Mouse (Mus musculus) adrenal gland, adult 8-10 months (tissue): ENCODE data around the gene Ubap2l. TPM values are rescaled to one million over a fixed set of nuclear protein-coding genes. Genes with fewer than 3 reads are reported as not detected.
A peak's percentile ranks its signal among the peaks of the same experiment; 100 is the strongest.

Experiments used
- DNase-seq: peaks from one replicate; pipeline ENCODE4 v3.0.0; 2022
- total RNA-seq, 4 experiments: library from RNA; stranded (reverse); gene quantifications; 2 replicates each; pipeline ENCODE4 v1.2.4; 2022

The Ubap2l gene
- total RNA-seq, 4 experiments from 2014 or later = 135 to 210 (median 161) TPM

DNA sequence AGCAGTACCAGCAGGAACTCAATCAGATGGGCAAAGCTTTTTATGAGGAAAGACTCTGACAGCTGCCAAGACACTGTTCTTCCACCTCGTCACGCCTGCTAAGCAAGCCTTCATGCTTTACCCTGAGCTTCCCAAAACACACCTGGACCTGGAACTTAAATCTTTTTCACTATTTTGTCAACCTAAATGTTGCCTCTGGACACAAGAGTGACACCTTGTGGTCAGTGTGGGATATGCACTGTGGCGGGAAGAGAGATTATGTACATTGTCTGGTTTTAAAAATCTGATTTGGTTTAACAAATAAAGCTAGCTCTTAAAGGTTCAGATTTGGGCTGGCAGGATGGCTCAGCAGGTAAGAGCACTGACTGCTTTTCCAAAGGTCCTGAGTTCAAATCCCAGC is 13.1 kb upstream of the Ubap2l start:
- no peak for DNase-seq

GRCm38 (mm10) chr3:90064383-90064782 is 12.0 kb upstream of the Ubap2l start:
- no peak for DNase-seq

GRCm38 (mm10) chr3:90062539-90062938 is 10.1 kb upstream of the Ubap2l start:
- no peak for DNase-seq

DNA sequence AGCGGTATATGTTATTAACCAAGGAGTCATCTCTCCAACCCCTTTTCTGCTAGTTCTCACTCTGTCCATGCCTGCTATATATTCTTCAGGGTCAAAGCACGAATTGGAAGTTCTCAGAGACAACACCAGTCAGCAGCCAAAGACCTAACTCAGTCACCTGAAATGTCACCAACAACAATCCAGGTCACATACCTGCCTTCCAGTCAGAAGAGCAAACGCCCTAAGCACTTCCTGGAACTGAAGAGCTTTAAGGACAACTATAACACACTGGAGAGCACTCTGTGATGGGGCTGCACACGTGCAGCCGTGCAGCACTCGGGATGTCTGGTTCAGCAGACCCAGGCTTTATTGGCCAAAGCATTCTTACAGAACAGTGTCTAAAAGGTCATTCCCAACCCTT is 9.1 kb upstream of the Ubap2l start:
- DNase-seq = no peak

DNA sequence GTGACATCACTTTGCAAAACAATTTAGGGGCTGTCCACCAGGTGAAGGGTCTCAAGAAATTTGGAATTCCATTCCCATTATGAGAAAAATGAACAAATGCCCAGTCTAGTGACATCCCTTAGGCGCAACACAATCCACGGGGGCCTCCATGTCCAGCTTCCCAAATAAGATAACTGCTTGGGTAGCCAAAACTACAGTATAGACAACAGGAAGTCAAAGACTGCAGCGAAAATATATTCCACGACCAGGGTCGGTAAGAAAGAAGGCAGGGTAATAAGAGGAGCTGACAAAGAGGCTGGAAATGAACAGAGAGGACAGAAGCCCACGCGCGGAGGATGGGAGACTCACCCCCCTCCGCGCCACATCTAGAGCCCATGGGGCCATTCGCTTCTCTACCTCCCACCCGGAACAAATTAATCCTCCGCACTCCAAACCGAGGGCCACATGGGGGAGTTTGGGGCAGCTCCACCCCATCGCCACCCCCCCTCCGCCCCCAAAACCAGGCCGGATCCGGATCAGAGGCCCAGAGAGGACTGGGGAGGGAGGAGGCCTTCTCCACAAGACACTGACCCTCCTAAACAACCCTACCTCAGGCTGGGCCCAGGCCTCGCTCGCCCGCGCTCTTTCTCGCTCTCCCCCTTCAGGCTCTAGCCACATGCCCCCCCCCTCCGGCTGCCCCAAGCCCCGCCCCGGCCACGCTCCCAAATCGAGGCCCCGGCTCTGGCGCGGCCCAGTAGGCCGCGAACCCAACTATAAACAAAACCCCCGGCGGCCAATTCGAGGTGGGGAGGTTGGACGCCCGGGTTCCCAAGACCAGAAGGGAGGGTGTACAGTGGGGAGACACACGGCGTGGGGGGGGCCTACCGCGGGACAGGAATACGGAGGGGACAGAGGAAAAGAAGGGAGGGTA is 732 bp downstream of the Ubap2l start, which contains the start of gene 4933434E20Rik:
Gene 4933434E20Rik, plus strand, starts transcription at position 196 of the 910 bp plus-strand sequence.
- DNase-seq = peak; percentile 32

DNA sequence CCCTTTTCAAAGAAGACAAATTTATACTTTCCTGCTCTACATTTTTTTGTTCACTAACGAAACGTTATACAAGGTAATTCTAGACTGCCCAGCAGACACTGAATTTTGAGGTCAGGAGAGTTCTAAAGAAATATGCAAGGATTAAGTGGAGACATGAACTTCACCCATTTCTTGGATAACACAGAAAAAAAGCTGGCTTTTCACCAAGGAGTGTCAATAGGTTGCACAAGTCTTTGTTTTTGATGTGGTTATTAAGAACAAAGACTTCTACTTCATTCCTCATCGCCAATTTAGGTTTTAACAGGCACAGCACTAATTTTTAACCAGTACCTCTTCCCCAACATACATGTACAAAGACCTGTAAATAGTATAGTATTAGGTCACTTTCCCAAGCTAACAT is 2.7 kb downstream of the Ubap2l start:
- no peak for DNase-seq

DNA sequence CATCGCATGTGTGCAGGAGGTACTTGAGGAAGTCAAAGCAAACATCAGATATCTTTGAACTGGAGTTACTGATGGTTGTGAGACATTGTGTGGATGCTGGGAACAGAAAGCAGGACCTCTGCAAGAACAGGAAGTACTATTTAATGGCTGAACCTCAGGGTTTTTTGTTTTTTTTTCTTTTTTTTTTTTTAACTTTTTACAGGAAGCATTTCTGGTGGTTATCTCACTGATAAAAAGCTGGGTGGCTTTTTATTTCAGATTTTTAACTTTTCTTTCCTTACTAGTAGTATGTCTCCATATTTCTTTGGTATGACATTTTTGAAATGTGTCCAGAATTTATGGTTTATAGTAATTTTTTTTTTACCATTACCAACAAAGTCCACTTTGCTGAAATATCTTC is 16.2 kb downstream of the Ubap2l start:
- DNase-seq = no peak

- DNase-seq = no peak
Observed at GRCm38 (mm10) chr3:90034653-90035052, 17.8 kb downstream of the Ubap2l start.

DNA sequence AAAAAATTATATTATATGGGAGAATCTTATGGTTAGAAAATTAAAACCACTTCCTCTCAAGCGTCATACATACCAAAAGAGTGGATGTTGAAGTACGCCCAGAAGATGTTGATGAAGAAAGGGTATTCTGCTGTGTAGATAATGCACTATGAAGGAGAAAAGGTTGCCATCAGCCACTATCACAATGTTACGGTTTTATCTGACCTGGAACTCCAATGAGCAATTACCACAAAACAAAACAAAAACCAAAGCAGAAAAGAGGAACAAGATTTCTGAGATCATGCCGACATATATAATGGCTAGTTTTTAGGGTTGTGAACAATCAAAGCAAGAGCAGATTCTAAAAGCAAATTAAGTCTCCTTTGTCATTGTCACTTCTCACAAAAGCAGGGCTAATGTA is 35.8 kb downstream of the Ubap2l start:
- no peak for DNase-seq

DNA sequence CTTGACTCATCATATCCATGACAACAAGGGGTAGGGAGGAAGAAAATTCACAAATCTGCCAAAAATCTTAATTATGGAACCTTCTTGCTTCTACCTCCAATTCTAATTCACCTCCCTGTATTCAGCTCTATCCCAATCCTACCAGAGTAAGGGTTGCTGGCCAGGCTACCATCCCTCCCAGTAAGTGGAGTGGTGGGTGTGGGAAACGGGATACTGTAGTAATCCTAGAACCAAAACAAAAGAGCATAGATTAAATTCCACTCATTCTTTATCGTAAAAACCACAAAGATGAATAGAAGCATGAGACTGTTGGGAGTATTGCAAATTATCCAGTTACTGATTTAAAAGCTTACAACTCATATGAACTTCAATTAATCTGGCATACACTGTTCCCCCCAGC is 42.1 kb downstream of the Ubap2l start:
- no peak for DNase-seq

GRCm38 (mm10) chr3:90004091-90004796 is 48.2 kb downstream of the Ubap2l start:
- DNase-seq = no peak

DNA sequence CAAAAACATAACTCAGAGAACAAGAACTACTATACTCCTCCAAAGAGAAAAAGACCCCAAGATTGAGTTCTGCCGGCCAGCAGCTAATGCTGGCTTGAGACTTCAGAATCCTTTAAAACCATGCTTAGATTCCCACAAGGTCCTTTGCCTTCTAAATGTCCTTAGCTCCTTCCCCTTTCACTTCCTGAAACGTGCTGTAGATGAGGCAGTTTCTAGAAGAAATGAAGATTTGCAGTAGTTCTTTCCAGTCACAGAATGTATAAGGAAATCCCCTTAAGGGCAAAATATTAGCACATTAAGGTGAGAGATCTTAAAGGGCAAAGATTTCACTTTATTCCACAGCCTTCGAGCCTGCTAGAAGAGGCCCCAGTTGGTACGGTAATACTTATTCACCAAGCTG is 52.6 kb downstream of the Ubap2l start:
- DNase-seq = no peak

DNA sequence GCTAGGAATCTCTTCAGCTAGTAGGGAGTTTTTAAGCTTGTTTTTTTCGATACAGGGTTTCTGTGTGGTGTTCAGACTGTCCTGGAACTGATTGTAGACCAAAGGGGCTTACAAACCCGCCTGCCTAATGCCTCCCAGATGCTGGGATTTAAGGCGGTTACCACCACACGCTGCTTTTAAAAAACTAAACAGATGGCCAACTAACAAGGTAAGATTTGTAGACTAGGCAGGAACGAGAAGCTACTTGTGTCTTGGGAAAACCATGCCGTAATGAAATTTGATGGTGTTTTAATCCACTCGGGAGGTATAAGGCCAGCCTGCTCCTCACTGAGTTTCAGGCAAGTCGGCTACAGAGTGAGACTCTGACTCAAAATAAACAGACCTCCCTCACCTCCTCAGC is 53.3 kb downstream of the Ubap2l start:
- DNase-seq = no peak

DNA sequence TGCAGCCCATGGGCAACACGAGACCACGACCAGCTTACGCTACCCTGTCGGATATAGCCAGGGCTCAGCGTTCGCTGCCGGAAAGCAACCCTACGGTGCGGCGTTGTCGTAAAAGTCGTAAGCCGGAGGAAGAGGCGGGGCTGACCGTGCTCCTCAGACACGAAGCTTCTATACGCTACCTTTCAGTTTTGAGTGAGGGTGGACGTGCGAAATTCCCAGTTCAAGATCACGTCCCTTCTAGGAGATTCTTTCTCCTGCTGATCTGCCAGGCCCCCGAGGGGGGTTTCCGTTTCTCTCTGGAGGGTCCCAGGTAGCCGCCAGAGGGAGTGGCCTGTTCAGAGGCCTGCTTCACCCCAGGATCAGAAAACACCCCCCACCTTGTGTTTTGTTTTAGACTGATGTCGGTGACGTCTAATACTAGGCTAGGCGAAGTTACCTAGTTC is 53.8 kb downstream of the Ubap2l start, which contains the start of gene Hax1:
Gene Hax1, minus strand, starts transcription at position 169 of the 443 bp plus-strand sequence.
- peak; percentile 88 for DNase-seq

DNA sequence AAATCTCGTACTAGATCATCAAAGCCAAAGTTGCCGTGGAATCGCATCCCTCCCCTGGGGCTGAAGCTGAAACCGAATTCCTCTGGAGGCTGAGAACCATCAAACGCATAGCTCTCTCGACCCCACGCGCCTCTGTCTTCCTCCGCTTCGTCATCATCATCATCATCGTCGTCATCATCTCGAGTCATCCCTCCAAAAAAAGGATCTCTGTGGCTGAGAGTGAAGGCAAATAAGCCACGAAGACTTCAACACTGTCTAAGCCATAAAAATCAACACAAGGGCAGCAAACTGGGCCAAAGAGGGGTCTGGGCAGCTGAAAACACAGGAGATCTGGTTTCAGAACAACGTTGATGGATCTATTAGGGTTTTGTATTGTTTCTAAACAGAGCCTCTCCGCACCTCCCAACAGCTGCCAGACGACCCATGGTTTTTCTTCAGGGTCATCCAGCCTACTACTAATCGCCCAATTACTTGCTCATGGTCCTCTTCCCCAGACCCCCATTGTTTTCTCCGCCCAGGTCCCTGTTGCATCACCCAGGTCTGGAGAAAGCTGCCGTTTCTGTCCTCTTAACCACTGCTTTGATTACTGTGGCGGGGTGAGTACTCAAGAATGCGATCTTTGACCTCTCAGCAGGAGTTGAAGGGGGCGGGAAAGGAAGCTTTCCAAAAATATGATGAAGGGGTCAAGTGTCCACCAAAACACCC is 54.5 kb downstream of the Ubap2l start:
- no peak for DNase-seq

GRCm38 (mm10) chr3:89994807-89995515 is 57.5 kb downstream of the Ubap2l start:
- DNase-seq = no peak

DNA sequence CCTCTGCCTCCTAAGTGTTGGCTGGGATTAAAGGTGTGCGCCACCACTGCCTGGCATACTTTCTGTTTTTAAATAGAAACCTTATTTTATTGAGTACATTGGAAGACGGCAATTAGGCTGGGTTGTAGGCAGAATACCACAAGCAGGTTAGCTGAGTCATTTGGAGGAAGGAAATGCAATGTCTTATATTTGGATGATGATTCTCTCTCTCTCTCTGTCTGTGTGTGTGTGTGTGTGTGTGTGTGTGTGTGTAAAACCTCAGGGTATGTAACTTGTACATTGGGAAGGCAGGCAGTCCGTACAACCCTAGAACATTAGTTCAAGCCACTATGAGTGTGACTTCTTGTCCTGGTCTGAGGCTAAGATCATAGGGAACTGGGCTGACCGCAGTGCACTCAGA is 64.6 kb downstream of the Ubap2l start:
- DNase-seq = no peak

- no peak for DNase-seq
Observed at GRCm38 (mm10) chr3:89987211-89987610, 65.2 kb downstream of the Ubap2l start.

- DNase-seq = no peak
Observed at GRCm38 (mm10) chr3:89982426-89982825, 70.0 kb downstream of the Ubap2l start.

DNA sequence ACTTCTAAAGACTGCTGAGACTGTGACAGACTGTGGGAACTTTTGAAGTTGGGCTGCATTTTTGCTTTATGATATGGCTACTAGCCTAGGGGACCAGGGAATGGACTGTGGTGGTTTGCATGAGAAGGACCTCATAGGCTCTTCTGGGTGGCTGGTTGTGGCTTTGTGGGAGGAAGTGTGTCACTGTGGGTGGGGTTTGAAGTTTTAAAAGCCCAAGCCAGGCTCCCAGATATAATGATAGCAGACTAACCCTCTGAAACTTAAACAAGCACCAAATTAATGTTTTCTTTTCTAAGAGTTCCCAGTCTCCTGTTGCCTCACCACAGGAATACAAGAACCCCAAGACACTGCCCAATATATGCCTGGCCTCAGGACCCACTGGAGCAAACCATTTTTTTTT is 75.6 kb downstream of the Ubap2l start:
- DNase-seq = no peak

- no peak for DNase-seq
Observed at GRCm38 (mm10) chr3:89968509-89968908, 83.9 kb downstream of the Ubap2l start.

DNA sequence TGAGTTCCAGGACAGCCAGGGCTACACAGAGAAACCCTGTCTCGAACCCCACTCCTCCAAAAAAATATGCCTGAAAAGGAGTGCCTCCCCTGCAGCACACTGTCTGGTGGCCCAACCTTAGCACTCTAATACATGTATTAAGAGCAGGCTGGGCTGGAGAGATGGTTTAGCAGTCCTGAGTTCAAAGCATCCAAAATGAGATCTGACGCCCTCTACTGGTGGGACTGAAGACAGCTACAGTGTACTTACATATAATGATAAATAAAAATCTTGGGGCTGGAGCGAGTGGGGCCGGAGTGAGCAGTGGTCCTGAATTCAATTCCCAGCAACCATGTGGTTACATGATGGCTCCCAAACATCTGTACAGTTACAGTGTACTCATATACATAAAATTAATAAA is 85.5 kb downstream of the Ubap2l start:
- DNase-seq = no peak
